Comparison of ENCODE assay signal across 8 mouse cellular contexts in genomic region chr14:30457897-30458296, GRCm38 (mm10). TPM values are rescaled to one million over a fixed set of nuclear protein-coding genes. Genes with fewer than 3 reads are reported as not detected.
A peak's percentile ranks its signal among the peaks of the same experiment; 100 is the strongest.
DNase-seq lines count a peak whose midpoint lies in the region; ATAC-seq and TF ChIP-seq lines count a peak whose summit lies in the region.

No protein-coding gene starts in this region.

- WGBS in hindbrain, embryonic 16.5 days, result 43% methylated on average over 2 of the region's 2 CpGs
- 71% methylated on average over 2 of the region's 2 CpGs for WGBS in cerebellum, adult 2 months

- peaks cover 3% of the 10 kb centered on the region for H3K27me3 ChIP-seq in hindbrain, embryonic 16.5 days (replicated peaks; ENCODE audit: control insufficient read depth, insufficient read depth, low read length)
- H3K27me3 ChIP-seq in cerebellum, adult 2 months (ENCODE audit: control insufficient read depth, insufficient read depth, low read length), result no peaks in the 10 kb centered on the region

- TF ChIP-seq CTCF in cerebellum, adult 2 months (IDR thresholded peaks at IDR 0.05; ENCODE audit: borderline replicate concordance, insufficient read depth, low read depth, low read length), result no peak

- no peaks in the 10 kb centered on the region for H3K9me3 ChIP-seq in hindbrain, embryonic 16.5 days (ENCODE audit: control insufficient read depth, low read length)

- H3K4me1 ChIP-seq in hindbrain, embryonic 16.5 days (ENCODE audit: control insufficient read depth, insufficient read depth, low read depth, low read length), result peaks cover 7% of the 10 kb centered on the region
- peaks cover 2% of the 10 kb centered on the region; the same call in 1 of the 2 replicates for H3K4me1 ChIP-seq in cerebellum, adult 2 months (ENCODE audit: control insufficient read depth, insufficient read depth, low read length)

- no peaks in the 10 kb centered on the region for H3K36me3 ChIP-seq in hindbrain, embryonic 16.5 days (ENCODE audit: control insufficient read depth, insufficient read depth, low read length)

- no peak overlapping the region for H3K4me3 ChIP-seq in hindbrain, embryonic 16.5 days (ENCODE audit: low read length)
- no peak overlapping the region for H3K4me3 ChIP-seq in cerebellum, adult 2 months (replicated peaks; ENCODE audit: insufficient read depth, low read depth, low read length)

- no peak overlapping the region for H3K27ac ChIP-seq in hindbrain, embryonic 16.5 days (ENCODE audit: low read depth, low read length)
- H3K27ac ChIP-seq in cerebellum, adult 2 months (ENCODE audit: insufficient read depth, low read length), result no peak overlapping the region

- peak; percentile 53 for ATAC-seq in frontal cortex, adult (ENCODE audit: low TSS enrichment)
- ATAC-seq in hindbrain, embryonic 16.5 days, result no peak

- no peak overlapping the region for H3K9ac ChIP-seq in hindbrain, embryonic 16.5 days (ENCODE audit: low read depth, low read length)

- TF ChIP-seq POLR2A in cerebellum, adult 2 months (IDR thresholded peaks at IDR 0.05; ENCODE audit: borderline replicate concordance, insufficient read depth, low read length), result no peak

- intact Hi-C loops in left cerebral cortex, postnatal 25 days (cut with DNase I), result loop anchor here (1.0 to 5.0 kb wide), 4 partner anchors 91 to 333 kb away; no protein-coding TSS in a partner anchor

- peak; percentile 36 for DNase-seq in layer of hippocampus, adult 11-12 months (ENCODE audit: low spot score)
- no peak for DNase-seq in layer of hippocampus, postnatal 36 days
- peak; percentile 36 to 83 for DNase-seq in left cerebral cortex, postnatal 25 days (ENCODE audit: low spot score in 2 of 2)
- DNase-seq in spleen, adult 12 weeks (ENCODE audit: low spot score), result peak; percentile 32
- DNase-seq in cerebellum, adult 2 months, result no peak
- DNase-seq in urinary bladder, postnatal 14 days (ENCODE audit: low spot score), result no peak

- no peak overlapping the region for H3K4me2 ChIP-seq in hindbrain, embryonic 16.5 days (ENCODE audit: low read length)

RNA-seq across cellular contexts. Expression of gene Dcp1a, which starts 21.4 kb away (rescaled TPM):
- 10 to 100 TPM; 20.0 to 24.8 TPM for total RNA-seq in layer of hippocampus, postnatal 36 days (2021)
- 10 to 100 TPM; 19.5 to 21.5 TPM for total RNA-seq in left cerebral cortex, postnatal 25 days (2021)
- polyA plus RNA-seq in hindbrain, embryonic 16.5 days (2015; fragmentation: Nextera tagmentation; extraction: Ambion mirVana), result 14.2 and 16.8 TPM in 2 replicates
- 20.6 and 20.8 TPM in 2 replicates for polyA plus RNA-seq in cerebellum, adult 2 months (2012; rRNA removed)

RNA-seq across cellular contexts. Expression of gene Cacna1d, which starts 33.4 kb away (rescaled TPM):
- total RNA-seq in layer of hippocampus, postnatal 36 days (2021), result 10 to 100 TPM; 41.8 to 60.0 TPM
- 10 to 100 TPM; 43.1 to 59.1 TPM for total RNA-seq in left cerebral cortex, postnatal 25 days (2021)
- 9.5 TPM in 2 replicates for polyA plus RNA-seq in hindbrain, embryonic 16.5 days (2015; fragmentation: Nextera tagmentation; extraction: Ambion mirVana)
- polyA plus RNA-seq in cerebellum, adult 2 months (2012; rRNA removed), result 35.0 and 46.0 TPM in 2 replicates

Comparison
In these comparisons a context has a peak if more than half of its experiments do, and no peak if none do; other contexts are left out.
1. DNase-seq: peak in layer of hippocampus, adult 11-12 months (single experiment), left cerebral cortex, postnatal 25 days (2 of 2) and spleen, adult 12 weeks (single experiment); none in layer of hippocampus, postnatal 36 days (0 of 2), cerebellum, adult 2 months (0 of 2) and urinary bladder, postnatal 14 days (single experiment).